Mouse (Mus musculus) lung, adult 2 months (tissue): ENCODE measurements around the gene Cym. TPM values are rescaled to one million over a fixed set of nuclear protein-coding genes. Genes with fewer than 3 reads are reported as not detected.

Experiments used
- DNase-seq: peaks from one replicate; pipeline ENCODE4 v3.0.0; 2022
- H3K4me1 ChIP-seq: fragments of 200-500 bp; 2 replicates; pipeline ENCODE4 v1.6.1; 2011; ENCODE audit warnings: low read length; ENCODE audit not compliant: control insufficient read depth, insufficient read depth
- H3K4me3 ChIP-seq: fragments of 200-500 bp; replicated peaks from 2 replicates; pipeline ENCODE3; 2011; ENCODE audit warnings: low read depth, mild to moderate bottlenecking, control low read depth, low read length; ENCODE audit errors: extremely low read depth
- CTCF ChIP-seq: fragments of 200-500 bp; IDR thresholded peaks from 2 replicates; pipeline ENCODE4 v1.5.1; 2011; ENCODE audit warnings: mild to moderate bottlenecking, low read length, control low read depth; ENCODE audit not compliant: insufficient read depth
- POLR2A ChIP-seq: fragments of 200-500 bp; IDR thresholded peaks from 2 replicates; pipeline ENCODE4 v1.6.1; 2011; ENCODE audit warnings: low read depth, mild to moderate bottlenecking, control low read depth, low read length, borderline replicate concordance; ENCODE audit errors: extremely low read depth
- WGBS: fragments of 180-500 bp; shearing (Covaris S2); methylation state at CpG from one replicate; pipeline ENCODE4 v1.1.7; 2018; 5-methylcytosine and 5-hydroxymethylcytosine counted together
- polyA plus RNA-seq: library from polyadenylated mRNA; depleted of rRNA; stranded (reverse); fragments of >200 nt; gene quantifications from 2 replicates; pipeline ENCODE4 v1.2.3, GENCODE M21; 2012; rRNA removed

Cym gene
- polyA plus RNA-seq, 1 experiment, result 0.25 TPM

GRCm38 (mm10) chr3:107180860-107181259, 40.7 kb downstream of the Cym start:
- Histone ChIP-seq H3K4me1 (no peaks in the 10 kb centered on the region), H3K4me3 (no peak overlapping the region)
- TF ChIP-seq CTCF, result no peak
- TF ChIP-seq POLR2A, result no peak
- WGBS, result 70% methylated on average over 2 of the region's 2 CpGs
- no peak for DNase-seq

GRCm38 (mm10) chr3:107176501-107176900, 45.0 kb downstream of the Cym start:
- TF ChIP-seq POLR2A (no peak), CTCF (no peak)
- 65% methylated on average over 9 of the region's 9 CpGs for WGBS
- Histone ChIP-seq H3K4me1 (no peaks in the 10 kb centered on the region), H3K4me3 (no peak overlapping the region)
- no peak for DNase-seq

- no peak for DNase-seq
- H3K4me3 ChIP-seq, result no peak overlapping the region
- H3K4me1 ChIP-seq, result no peaks in the 10 kb centered on the region
- TF ChIP-seq CTCF, result no peak
- no peak for TF ChIP-seq POLR2A
- 42% methylated on average over 4 of the region's 4 CpGs for whole genome bisulfite sequencing
These were observed 46.0 kb downstream of the Cym start for GRCm38 (mm10) chr3:107175486-107175885.

- Histone ChIP-seq H3K4me1 (no peaks in the 10 kb centered on the region), H3K4me3 (no peak overlapping the region)
- no peak for TF ChIP-seq CTCF
- TF ChIP-seq POLR2A, result no peak
- WGBS, result 79% methylated on average over 1 of the region's 1 CpGs
- no peak for DNase-seq
These were observed 49.0 kb downstream of the Cym start for GRCm38 (mm10) chr3:107172556-107172955.

GRCm38 (mm10) chr3:107171964-107172363, 49.6 kb downstream of the Cym start:
- no peak for DNase-seq
- H3K4me1 ChIP-seq, result no peaks in the 10 kb centered on the region
- TF ChIP-seq CTCF (no peak), POLR2A (no peak)
- H3K4me3 ChIP-seq, result no peak overlapping the region
- WGBS, result 56% methylated on average over 3 of the region's 3 CpGs

- 69% methylated on average over 2 of the region's 2 CpGs for WGBS
- Histone ChIP-seq H3K4me1 (no peaks in the 10 kb centered on the region), H3K4me3 (no peak overlapping the region)
- TF ChIP-seq POLR2A (no peak), CTCF (no peak)
- DNase-seq, result no peak
These were observed 52.0 kb downstream of the Cym start for GRCm38 (mm10) chr3:107169552-107169951.

GRCm38 (mm10) chr3:107162741-107163140, 58.8 kb downstream of the Cym start:
- H3K4me3 ChIP-seq, result no peak overlapping the region
- WGBS, result 91% methylated on average over 2 of the region's 2 CpGs
- TF ChIP-seq POLR2A (no peak), CTCF (no peak)
- no peak for DNase-seq
- no peaks in the 10 kb centered on the region for H3K4me1 ChIP-seq

Other genes starting within 250 kb of the Cym start
- 16.6 and 18.2 TPM in 2 replicates for gene Kcna3, start 185.6 kb downstream of the Cym start, polyA plus RNA-seq
- gene Kcna2, start 120.6 kb downstream of the Cym start, polyA plus RNA-seq, result 2.1 and 3.3 TPM in 2 replicates
- gene Kcna10, start 38.7 kb downstream of the Cym start, polyA plus RNA-seq, result not detected in 2 replicates
- gene A630076J17Rik, start 8.9 kb upstream of the Cym start, polyA plus RNA-seq, result not detected in 2 replicates
- gene Prok1, start 18.0 kb upstream of the Cym start, polyA plus RNA-seq, result 0.19 TPM in 1 of 2 replicates, not detected in the other
- gene Lamtor5, start 57.1 kb upstream of the Cym start, polyA plus RNA-seq, result 85.9 and 111 TPM in 2 replicates
- gene Slc16a4, start 69.5 kb upstream of the Cym start, polyA plus RNA-seq, result 0.19 and 0.44 TPM in 2 replicates
- gene Rbm15, start 111.9 kb upstream of the Cym start, polyA plus RNA-seq, result 5.4 and 6.0 TPM in 2 replicates
- 0.50 and 1.1 TPM in 2 replicates for gene Kcnc4, start 237.8 kb upstream of the Cym start, polyA plus RNA-seq